26 mouse cellular contexts compared by ENCODE assay signal in the genomic region with DNA sequence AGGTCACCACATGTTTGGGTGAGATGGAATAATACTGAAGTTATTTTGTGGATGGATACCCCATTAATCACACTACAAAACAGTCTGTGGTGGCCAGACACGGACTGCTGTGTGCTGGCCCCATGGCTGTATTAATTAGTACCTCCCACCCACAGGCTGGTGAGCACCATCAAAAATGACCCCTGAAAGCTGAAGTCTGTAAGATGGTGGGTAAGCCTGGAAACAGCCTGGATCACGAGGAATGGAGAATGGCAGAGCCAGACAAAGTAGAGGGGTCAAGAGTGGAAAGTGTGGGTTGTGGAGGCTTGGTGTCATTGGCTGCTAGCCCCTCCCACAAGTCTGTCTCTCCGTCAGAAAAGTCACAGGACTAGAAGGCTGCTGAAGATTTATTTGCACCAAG. TPM values are rescaled to one million over a fixed set of nuclear protein-coding genes. Genes with fewer than 3 reads are reported as not detected.
DNase-seq lines count a peak whose midpoint lies in the region; TF ChIP-seq lines count a peak whose summit lies in the region.
"Had no signal": no experiment of that assay in that cellular context is flagged by ENCODE, and none has a peak within 500 bp of the region (broad histone marks: within the 10 kb centered on the region; RNA-seq: fewer than 3 reads in every experiment).

No protein-coding gene starts in this region.

- peak overlapping the region; percentile 53; the same call in 1 of the 2 replicates for H3K27ac ChIP-seq in embryonic fibroblast, embryonic 13.5 days (ENCODE audit: insufficient read depth, low read length)

- intact Hi-C loops in heart, postnatal 25 days (cut with DNase I): no loop called here

- no peaks in the 10 kb centered on the region for H3K4me1 ChIP-seq in embryonic fibroblast, embryonic 13.5 days (ENCODE audit: control insufficient read depth, insufficient read depth, low read length)

- TF ChIP-seq POLR2A in embryonic fibroblast, embryonic 13.5 days (IDR thresholded peaks at IDR 0.05; ENCODE audit: low read depth, low read length): no peak

- TF ChIP-seq CTCF in embryonic fibroblast, embryonic 13.5 days (IDR thresholded peaks at IDR 0.05; ENCODE audit: borderline replicate concordance, insufficient read depth, low read length): no peak

- H3K4me3 ChIP-seq in embryonic fibroblast, embryonic 13.5 days (ENCODE audit: insufficient read depth, low read length): no peak overlapping the region

- peak; percentile 83 for DNase-seq in Muller cell, postnatal 12 days (ENCODE audit: inconsistent ontology term)
- peak; percentile 51 for DNase-seq in fibroblast of lung, adult 2 months (ENCODE audit: low read depth)
- DNase-seq in cerebellum, postnatal 25 days: no peak
- DNase-seq in kidney, postnatal 25 days: no peak
- DNase-seq in heart, postnatal 25 days (ENCODE audit: low spot score): no peak
- DNase-seq: adrenal gland, adult 2 months; adrenal gland, adult 8-10 months; adrenal gland, postnatal 10 days; adrenal gland, postnatal 14 days; adrenal gland, postnatal 25 days; adrenal gland, postnatal 36 days; B cell, adult 2 months; cerebellum, adult 11 months; cerebellum, adult 11-12 months; cerebellum, adult 18-20 months; cerebellum, adult 2 months had no signal

RNA-seq across cellular contexts. Expression of a gene that starts 31.3 kb away (rescaled TPM):
- not detected in 2 replicates for polyA plus RNA-seq in embryonic fibroblast, embryonic 13.5 days (2011; ENCODE audit: insufficient read length, low read depth, missing spikeins)
- not detected for total RNA-seq in heart, postnatal 25 days (2021)
- total RNA-seq: adrenal gland, adult 18-20 months; adrenal gland, adult 2 months; adrenal gland, adult 8-10 months; adrenal gland, postnatal 10 days; adrenal gland, postnatal 14 days; adrenal gland, postnatal 25 days; adrenal gland, postnatal 36 days; adrenal gland, postnatal 4 days; ES-E14; MEL had no signal
- polyA plus RNA-seq: adrenal gland, adult 2 months; brain, embryonic 14.5 days; C2C12; CD4-positive, CD25-positive, alpha-beta regulatory T cell, adult 4 months; cerebellum, adult 2 months; G1E; Patski had no signal

Comparison
In these comparisons a context has a peak if more than half of its experiments do, and no peak if none do; other contexts are left out.
1. DNase-seq: peak in Muller cell, postnatal 12 days (single experiment) and fibroblast of lung, adult 2 months (single experiment); none in cerebellum, postnatal 25 days (0 of 2), kidney, postnatal 25 days (0 of 2) and heart, postnatal 25 days (single experiment).